Mouse (Mus musculus) olfactory bulb, adult 2 months (tissue): ENCODE measurements around the gene Nmur1. TPM values are rescaled to one million over a fixed set of nuclear protein-coding genes. Genes with fewer than 3 reads are reported as not detected.

Experiments
- H3K27ac ChIP-seq: fragments of 200-500 bp; 2 replicates; pipeline ENCODE4 v1.5.1; 2012; ENCODE audit warnings: low read depth, low read length; ENCODE audit not compliant: insufficient read depth
- H3K4me1 ChIP-seq: fragments of 200-500 bp; 2 replicates; pipeline ENCODE4 v1.6.1; 2012; ENCODE audit warnings: low read length; ENCODE audit not compliant: control insufficient read depth, insufficient read depth
- H3K4me3 ChIP-seq: fragments of 200-500 bp; 2 replicates; pipeline ENCODE4 v1.5.1; 2012; ENCODE audit warnings: mild to moderate bottlenecking, low read depth, low read length, moderate library complexity; ENCODE audit not compliant: insufficient read depth
- CTCF ChIP-seq: fragments of 200-500 bp; IDR thresholded peaks from 2 replicates; pipeline ENCODE4 v1.5.1; 2012; ENCODE audit warnings: low read depth, mild to moderate bottlenecking, low read length, moderate library complexity; ENCODE audit not compliant: insufficient read depth
- POLR2A ChIP-seq: fragments of 200-500 bp; IDR thresholded peaks from 2 replicates; pipeline ENCODE4 v1.6.1; 2012; ENCODE audit warnings: mild to moderate bottlenecking, low read depth, low read length, moderate library complexity; ENCODE audit not compliant: insufficient read depth
- WGBS: fragments of 180-500 bp; shearing (Covaris S2); methylation state at CpG from one replicate; pipeline ENCODE4 v1.1.7; 2018; 5-methylcytosine and 5-hydroxymethylcytosine counted together
- polyA plus RNA-seq: library from polyadenylated mRNA; stranded (reverse); fragments of >200 nt; gene quantifications from 2 replicates; pipeline ENCODE4 v1.2.4, GENCODE M21; 2012; ENCODE audit warnings: low replicate concordance; ENCODE audit not compliant: missing spikeins, insufficient read depth, insufficient read length

Nmur1 gene
- polyA plus RNA-seq, 1 experiment, result not detected

- TF ChIP-seq CTCF (no peak), POLR2A (no peak)
- WGBS, result 0% methylated on average over 5 of the region's 5 CpGs
These were observed 15.6 kb upstream of the Nmur1 start for GRCm38 (mm10) chr1:86441724-86441979.

GRCm38 (mm10) chr1:86440887-86441723, 15.1 kb upstream of the Nmur1 start:
- under 1% methylated on average over 29 of the region's 29 CpGs for WGBS
- peaks cover 39% of the 10 kb centered on the region for H3K4me1 ChIP-seq
- H3K4me3 ChIP-seq, result peak overlapping the region; percentile 64
- no peak for TF ChIP-seq CTCF
- TF ChIP-seq POLR2A, result no peak
- peak overlapping the region; percentile 99 for H3K27ac ChIP-seq

More at GRCm38 (mm10) chr1:86441724-86441979, 15.6 kb upstream of the Nmur1 start:
- Histone ChIP-seq H3K4me3 (peak overlapping the region; percentile 64), H3K4me1 (peaks cover 39% of the 10 kb centered on the region), H3K27ac (peak overlapping the region; percentile 99)

DNA sequence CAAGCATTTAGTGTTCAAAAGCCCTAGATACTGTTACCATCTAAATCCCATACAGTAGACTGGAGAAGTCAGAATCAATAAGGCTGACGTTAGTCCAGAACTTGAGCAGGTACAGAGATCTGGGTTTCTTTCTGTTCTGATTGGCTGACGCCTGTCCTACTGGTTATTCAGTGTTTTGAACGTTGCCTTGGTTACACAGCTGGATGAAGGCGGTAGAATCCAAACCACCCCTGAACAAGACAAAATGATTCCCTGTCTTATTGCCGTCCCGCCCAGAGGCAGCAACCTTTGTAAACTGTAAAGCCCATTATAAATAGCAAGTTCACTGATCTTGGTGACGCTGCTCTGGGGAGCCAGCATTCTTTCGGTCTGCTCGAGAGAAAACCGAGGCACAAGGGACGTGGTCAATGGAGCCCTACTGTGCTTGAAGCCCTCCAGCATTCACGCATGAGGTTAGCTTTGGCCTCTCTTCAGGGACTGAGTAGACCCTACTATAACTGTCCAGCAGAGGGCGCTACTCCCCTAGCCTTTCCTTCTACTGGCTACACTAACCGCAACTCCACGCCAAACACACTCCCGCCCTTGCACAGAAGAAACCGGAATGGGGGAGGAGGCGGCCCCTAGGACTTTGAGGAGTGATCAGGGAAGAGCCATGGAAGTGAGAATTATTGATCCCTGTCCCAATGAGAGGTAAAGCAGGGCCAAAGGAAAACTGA, 14.3 kb upstream of the Nmur1 start:
- Histone ChIP-seq H3K27ac (peak overlapping the region; percentile 99), H3K4me3 (peak overlapping the region; percentile 64; the same call in 1 of the 2 replicates), H3K4me1 (peaks cover 43% of the 10 kb centered on the region)
- WGBS, result 4% methylated on average over 18 of the region's 18 CpGs
- peak; percentile 46; the same call in 1 of the 2 replicates for TF ChIP-seq CTCF
- 0 out of 2 replicates have a peak, but pooled peaks have one; percentile 6 for TF ChIP-seq POLR2A

- no peak for TF ChIP-seq CTCF
- no peak for TF ChIP-seq POLR2A
- 21% methylated on average over 8 of the region's 8 CpGs for WGBS
- H3K27ac ChIP-seq, result peak overlapping the region; percentile 62; the same call in 1 of the 2 replicates
- H3K4me1 ChIP-seq, result peaks cover 49% of the 10 kb centered on the region
- no peak overlapping the region for H3K4me3 ChIP-seq
These were observed 13.6 kb upstream of the Nmur1 start for GRCm38 (mm10) chr1:86439487-86440170.

DNA sequence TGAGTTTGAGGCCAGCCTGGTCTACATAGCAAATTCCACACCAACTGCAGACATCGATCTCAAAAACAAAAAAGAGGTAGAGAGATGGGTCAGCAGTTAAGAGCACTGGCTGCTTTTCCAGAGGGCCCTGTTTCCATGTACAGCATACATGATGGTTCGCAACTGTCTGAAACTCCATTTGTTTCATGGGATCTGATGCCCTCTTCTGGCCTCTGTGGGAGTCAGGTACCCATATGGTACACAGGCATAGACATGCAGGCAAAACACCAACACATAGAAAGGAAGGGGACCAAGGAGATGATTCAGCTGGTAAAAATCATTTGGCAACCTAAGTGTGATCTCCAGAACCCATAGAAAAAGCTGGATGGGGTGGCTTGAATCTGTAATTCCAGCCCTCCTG, 12.5 kb upstream of the Nmur1 start:
- TF ChIP-seq CTCF (no peak), POLR2A (no peak)
- Histone ChIP-seq H3K27ac (no peak overlapping the region), H3K4me1 (peaks cover 51% of the 10 kb centered on the region), H3K4me3 (no peak overlapping the region)
- 83% methylated on average over 2 of the region's 2 CpGs for WGBS

DNA sequence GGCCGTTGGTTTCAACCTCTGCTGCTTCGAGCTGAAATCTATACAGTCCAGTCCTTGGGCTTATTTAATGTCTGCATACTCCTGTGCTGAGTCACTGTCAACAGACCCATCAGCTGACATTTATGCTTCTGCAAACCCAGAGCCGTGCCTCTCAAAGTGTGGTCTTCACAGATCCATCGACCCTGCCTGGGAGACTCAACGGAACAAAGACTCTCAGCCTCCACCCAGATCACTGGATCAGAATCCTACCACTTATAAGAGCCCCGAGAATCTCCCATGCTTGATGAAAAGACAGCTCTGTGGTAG, 11.9 kb upstream of the Nmur1 start:
- WGBS, result 76% methylated on average over 6 of the region's 6 CpGs
- no peak for TF ChIP-seq POLR2A
- no peak for TF ChIP-seq CTCF
- Histone ChIP-seq H3K4me3 (no peak overlapping the region), H3K27ac (no peak overlapping the region), H3K4me1 (peaks cover 46% of the 10 kb centered on the region)

DNA sequence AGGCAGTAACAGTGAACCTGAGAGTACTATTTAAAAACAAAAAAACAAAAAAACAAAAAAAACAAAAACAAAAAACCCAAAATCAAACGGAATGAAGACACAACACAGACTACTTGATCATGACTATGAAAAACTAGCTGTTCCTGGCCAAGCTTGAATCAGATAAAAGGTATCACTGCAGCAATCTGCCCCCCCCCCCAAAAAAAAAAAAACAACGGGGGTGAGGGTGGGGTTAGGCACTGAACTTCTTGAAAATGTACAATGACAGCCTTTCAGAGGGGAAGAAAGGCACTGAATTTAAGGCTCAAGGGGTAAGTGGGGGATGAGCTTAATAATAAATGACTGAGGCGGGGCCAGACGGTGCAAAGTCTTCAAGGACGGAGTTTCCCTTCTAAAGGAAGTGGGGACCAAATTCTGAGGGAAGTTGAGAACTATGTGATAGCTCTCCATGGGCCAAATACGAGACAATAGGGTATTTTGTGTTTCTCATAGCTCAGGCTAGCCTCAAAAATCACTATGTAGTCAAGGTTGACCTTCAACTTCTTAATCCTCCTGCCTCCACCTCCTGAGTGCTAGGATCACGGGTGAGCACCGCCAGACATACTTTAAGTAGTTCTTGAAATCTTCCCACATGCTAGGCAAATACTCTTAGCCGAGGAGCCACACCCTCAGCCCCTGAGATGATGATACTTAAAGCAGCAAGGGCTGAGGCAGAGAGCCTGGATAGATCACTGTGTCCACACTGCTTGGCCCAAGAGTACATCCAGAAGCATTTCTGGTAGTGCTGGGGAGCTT, 11.4 kb upstream of the Nmur1 start:
- H3K4me3 ChIP-seq, result no peak overlapping the region
- peaks cover 43% of the 10 kb centered on the region for H3K4me1 ChIP-seq
- no peak for TF ChIP-seq POLR2A
- TF ChIP-seq CTCF, result no peak
- no peak overlapping the region for H3K27ac ChIP-seq
- WGBS, result 72% methylated on average over 9 of the region's 9 CpGs

DNA sequence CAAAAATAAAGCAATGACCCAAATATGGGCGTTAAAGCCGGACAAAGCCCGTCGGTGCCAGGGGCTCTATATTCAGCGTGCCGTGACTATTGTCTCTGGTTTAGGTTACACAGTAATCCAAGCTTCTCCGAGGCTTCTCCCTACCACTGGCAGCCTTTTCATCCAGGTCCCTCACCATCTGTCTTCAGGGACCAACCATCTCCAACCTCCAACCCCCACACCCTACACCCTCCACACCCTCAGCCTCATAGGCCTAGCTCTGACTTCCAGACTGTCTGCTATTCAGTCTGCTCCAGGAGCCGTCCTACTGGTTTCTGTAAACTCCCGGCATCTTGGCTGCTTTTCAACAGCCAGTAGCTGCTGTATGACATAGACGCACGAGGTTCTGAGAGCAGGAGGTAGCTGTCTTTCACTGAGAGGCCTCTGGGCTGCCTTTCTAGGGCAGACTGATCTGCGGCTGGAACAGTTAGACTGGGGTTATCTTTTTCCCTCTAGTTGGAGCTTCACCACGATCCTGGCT, 9.3 kb upstream of the Nmur1 start:
- TF ChIP-seq CTCF (no peak), POLR2A (no peak)
- Histone ChIP-seq H3K4me1 (peaks cover 27% of the 10 kb centered on the region), H3K4me3 (no peak overlapping the region), H3K27ac (peak overlapping the region; percentile 100)
- 15% methylated on average over 13 of the region's 13 CpGs for WGBS
